Mouse (Mus musculus) thymus, adult 2 months (tissue): Measurements from ENCODE around the gene Robo1.

Experiments used
- CTCF ChIP-seq: fragments of 200-500 bp; IDR thresholded peaks from 2 replicates; pipeline ENCODE4 v1.5.1; 2012; ENCODE audit warnings: mild to moderate bottlenecking, control low read depth, low read length, moderate library complexity, borderline replicate concordance; ENCODE audit not compliant: control insufficient read depth, poor library complexity, insufficient read depth; ENCODE audit errors: extremely low read depth
- POLR2A ChIP-seq: fragments of 200-500 bp; IDR thresholded peaks from 2 replicates; pipeline ENCODE4 v1.6.1; 2012; ENCODE audit warnings: mild to moderate bottlenecking, low read length, control low read depth, moderate library complexity; ENCODE audit not compliant: control insufficient read depth, poor library complexity, insufficient read depth; ENCODE audit errors: extremely low read depth

- TF ChIP-seq POLR2A: no peak
- no peak for TF ChIP-seq CTCF
These were observed 661.9 kb downstream of the Robo1 start for GRCm38 (mm10) chr16:72969990-72970389.
